Mouse (Mus musculus): Measurements from ENCODE around the gene Csf1.

DNA sequence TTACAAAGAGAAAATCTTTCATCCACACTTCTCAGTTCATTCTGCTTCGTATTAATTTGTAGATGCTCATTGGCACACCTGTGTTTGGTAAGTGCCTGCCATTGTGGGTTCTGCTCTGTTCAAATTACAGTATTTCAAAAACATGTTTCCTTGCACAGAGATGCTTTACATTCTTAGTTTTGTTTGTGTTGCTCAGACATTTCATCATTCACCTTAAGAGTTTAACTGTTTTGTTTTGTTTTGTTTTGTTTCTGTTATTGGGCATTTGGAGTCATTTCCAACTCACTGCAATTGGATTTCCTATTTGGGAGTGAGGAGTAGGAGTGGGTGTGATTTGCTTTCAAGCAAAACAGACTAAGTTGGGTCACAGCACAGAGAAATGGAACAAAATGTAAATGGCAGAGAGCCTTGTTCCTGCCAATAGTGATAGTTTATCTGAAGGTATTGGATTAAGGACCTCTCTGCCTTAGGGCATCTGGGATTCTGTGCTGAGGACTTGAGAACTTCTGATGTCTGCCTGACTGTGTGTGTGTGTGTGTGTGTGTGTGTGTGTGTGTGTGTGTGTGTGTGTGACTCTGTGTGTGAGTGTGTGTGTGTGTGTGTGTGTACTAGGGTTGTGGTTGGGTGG lies 58.4 kb downstream of the Csf1 start:
- TF ChIP-seq CTCF (conservative IDR thresholded peaks at IDR 0.05; ENCODE audit: insufficient read depth, insufficient read length, low read depth, low read length) (no peak), POLR2A (IDR thresholded peaks at IDR 0.05; ENCODE audit: low read depth, low read length) (no peak)
